Mouse (Mus musculus) mesoderm, embryonic 11.5 days (tissue): Measurements from ENCODE around the gene Pdilt.

Experiments used
- DNase-seq: peaks from one replicate; pipeline ENCODE4 v3.0.0-alpha.2; 2012; ENCODE audit warnings: low read depth, low spot score

Pdilt gene

DNA sequence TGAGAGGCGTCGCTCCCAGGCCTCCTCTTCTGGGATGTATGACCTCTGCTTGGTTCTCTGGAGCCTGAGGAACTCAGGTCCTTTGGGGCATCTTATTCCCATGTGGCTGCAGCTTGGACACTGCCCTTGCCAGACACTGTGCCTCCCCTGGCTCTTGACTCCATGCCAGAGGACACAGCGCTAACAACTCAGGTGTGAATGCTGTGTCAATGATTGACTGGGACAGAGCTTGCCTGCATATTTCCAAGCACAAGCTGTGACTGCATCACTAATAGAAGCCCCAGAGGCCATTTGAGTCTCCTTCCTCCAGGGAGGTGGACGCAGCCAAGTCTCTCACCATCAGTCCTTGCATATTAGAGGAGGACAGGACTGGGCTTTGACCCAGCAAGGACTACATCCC, 12.1 kb downstream of the Pdilt start:
- no peak for DNase-seq

- no peak for DNase-seq
These were observed 33.1 kb downstream of the Pdilt start for GRCm38 (mm10) chr7:119490041-119490780.

GRCm38 (mm10) chr7:119486683-119487082, 36.6 kb downstream of the Pdilt start:
- DNase-seq, result no peak

GRCm38 (mm10) chr7:119484154-119484553, 39.1 kb downstream of the Pdilt start:
- DNase-seq, result no peak

DNA sequence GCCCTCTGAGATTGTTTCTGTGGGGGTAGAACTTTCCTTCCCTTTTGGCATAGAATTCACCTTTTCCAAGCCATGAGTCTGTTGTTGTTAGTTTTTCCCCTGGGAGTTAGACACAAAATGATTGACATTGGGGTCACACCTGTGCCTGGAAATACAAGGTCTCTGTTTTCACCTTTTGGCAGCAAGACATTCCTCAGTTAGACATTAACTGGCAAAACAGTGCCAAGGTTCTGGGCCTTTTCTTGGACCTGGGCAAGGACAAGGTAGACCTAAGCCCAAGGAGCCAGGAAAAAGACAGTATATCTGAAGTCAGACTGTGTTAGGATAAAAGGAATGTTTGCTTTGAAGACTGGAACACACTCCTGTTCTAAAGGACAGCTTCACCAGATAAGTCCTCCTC, 44.0 kb downstream of the Pdilt start, which contains the start of gene Umod:
Gene Umod, minus strand, starts transcription at position 27 of the 400 bp plus-strand sequence.
- DNase-seq, result no peak

- peak; percentile 11 for DNase-seq
These were observed 46.5 kb downstream of the Pdilt start for GRCm38 (mm10) chr7:119476500-119477389.

DNA sequence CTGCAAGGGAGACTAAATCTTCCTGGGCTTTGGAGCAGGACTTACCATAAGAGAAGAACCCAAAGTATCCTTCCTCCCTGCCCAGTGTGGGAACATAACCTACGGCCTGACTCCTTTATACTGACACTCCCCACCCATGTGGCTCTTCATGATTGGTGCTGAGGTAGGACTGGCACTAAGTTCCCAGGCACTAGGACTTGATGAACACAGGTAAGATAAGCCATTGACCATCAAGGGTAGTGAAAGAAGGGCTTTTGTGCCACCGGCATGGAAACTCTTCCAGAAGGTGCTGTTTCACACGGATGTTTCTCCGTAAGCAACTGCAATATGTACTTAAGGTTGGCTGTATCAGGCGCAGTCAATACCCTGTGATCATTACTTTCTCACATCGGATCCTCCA, 64.1 kb downstream of the Pdilt start, which contains the start of gene Gp2:
Gene Gp2, minus strand, starts transcription at position 101 of the 400 bp plus-strand sequence.
- no peak for DNase-seq

DNA sequence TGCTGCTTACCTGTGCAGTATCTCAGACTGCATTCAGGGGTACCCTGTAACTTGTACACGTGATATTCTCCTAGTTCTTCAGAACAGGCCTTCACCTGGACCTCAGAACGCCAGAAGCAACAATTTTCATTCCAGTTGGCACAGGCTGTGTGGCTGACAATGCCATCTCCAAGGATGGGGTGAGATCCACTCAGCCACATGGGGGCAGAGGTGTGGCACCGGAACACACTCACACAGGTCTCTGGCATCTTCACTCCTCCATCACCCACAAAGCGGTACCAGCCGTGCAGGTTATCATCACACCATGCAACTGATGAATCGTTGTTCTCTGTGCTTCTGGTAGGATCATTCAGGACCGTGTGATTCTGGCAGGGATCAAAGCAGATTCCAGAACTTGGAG, 69.1 kb downstream of the Pdilt start:
- no peak for DNase-seq

GRCm38 (mm10) chr7:119443849-119444248, 79.4 kb downstream of the Pdilt start:
- no peak for DNase-seq

DNA sequence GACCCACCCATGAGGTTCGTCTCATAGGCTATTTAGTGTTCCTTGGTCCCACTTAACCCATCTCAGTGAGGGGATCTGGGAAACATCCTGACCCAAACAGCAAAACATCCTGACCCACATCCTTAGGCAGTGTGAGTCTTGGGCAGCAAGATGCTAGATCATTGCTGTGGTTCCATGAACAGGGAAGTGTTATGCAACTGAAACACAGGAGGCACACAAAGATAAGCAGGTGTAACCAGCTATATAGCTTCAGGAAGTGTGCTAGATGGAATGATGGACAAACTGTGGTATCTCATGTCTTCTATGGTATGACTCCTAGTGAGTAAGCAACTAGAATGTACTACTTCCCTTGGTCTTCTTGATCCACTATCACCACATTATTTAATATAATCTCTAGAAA, 81.4 kb downstream of the Pdilt start:
- DNase-seq, result no peak
